Mouse (Mus musculus): Measurements from ENCODE around the gene Olfr1350. TPM values are rescaled to one million over a fixed set of nuclear protein-coding genes. Genes with fewer than 3 reads are reported as not detected.

Olfr1350 gene
- not detected for polyA plus RNA-seq (2014; fragmentation: Illumina TruSeq; extraction: RNeasy Lipid Tissue Mini Kit (QIAGEN cat#74804))

GRCm38 (mm10) chr7:6564541-6564940 lies at the start of gene Olfr1350:
TSS of gene Olfr1350 (plus strand) at chr7:6564841.

GRCm38 (mm10) chr7:6522850-6523249 lies 41.8 kb upstream of the Olfr1350 start, which contains the start of gene Olfr1349:
TSS of gene Olfr1349 (minus strand) at chr7:6522950.

Other genes with a start within 250 kb of the Olfr1350 start
- 18.5 TPM for gene Zfp583, start 233.6 kb upstream of the Olfr1350 start, polyA plus RNA-seq (2014; fragmentation: Illumina TruSeq; extraction: RNeasy Lipid Tissue Mini Kit (QIAGEN cat#74804))
- gene Gm3854, start 221.1 kb upstream of the Olfr1350 start, polyA plus RNA-seq (2014; fragmentation: Illumina TruSeq; extraction: RNeasy Lipid Tissue Mini Kit (QIAGEN cat#74804)): 1.7 TPM
- gene Zfp78, start 201.6 kb upstream of the Olfr1350 start, polyA plus RNA-seq (2014; fragmentation: Illumina TruSeq; extraction: RNeasy Lipid Tissue Mini Kit (QIAGEN cat#74804)): 7.6 TPM
- gene Zfp28, start 181.5 kb upstream of the Olfr1350 start, polyA plus RNA-seq (2014; fragmentation: Illumina TruSeq; extraction: RNeasy Lipid Tissue Mini Kit (QIAGEN cat#74804)): 10.3 TPM
- not detected for gene Smim17, start 166.1 kb upstream of the Olfr1350 start, polyA plus RNA-seq (2014; fragmentation: Illumina TruSeq; extraction: RNeasy Lipid Tissue Mini Kit (QIAGEN cat#74804))
- not detected for gene Gm20715, start 154.6 kb upstream of the Olfr1350 start, polyA plus RNA-seq (2014; fragmentation: Illumina TruSeq; extraction: RNeasy Lipid Tissue Mini Kit (QIAGEN cat#74804))
- not detected for gene Olfr1344, start 126.2 kb upstream of the Olfr1350 start, polyA plus RNA-seq (2014; fragmentation: Illumina TruSeq; extraction: RNeasy Lipid Tissue Mini Kit (QIAGEN cat#74804))
- not detected for gene Olfr1336, start 108.7 kb upstream of the Olfr1350 start, polyA plus RNA-seq (2014; fragmentation: Illumina TruSeq; extraction: RNeasy Lipid Tissue Mini Kit (QIAGEN cat#74804))
- not detected for gene Olfr1346, start 97.7 kb upstream of the Olfr1350 start, polyA plus RNA-seq (2014; fragmentation: Illumina TruSeq; extraction: RNeasy Lipid Tissue Mini Kit (QIAGEN cat#74804))
- gene Olfr5, start 77.9 kb upstream of the Olfr1350 start, polyA plus RNA-seq (2014; fragmentation: Illumina TruSeq; extraction: RNeasy Lipid Tissue Mini Kit (QIAGEN cat#74804)): not detected
- gene Olfr1347, start 65.1 kb upstream of the Olfr1350 start, polyA plus RNA-seq (2014; fragmentation: Illumina TruSeq; extraction: RNeasy Lipid Tissue Mini Kit (QIAGEN cat#74804)): not detected
- gene Olfr1348, start 56.1 kb upstream of the Olfr1350 start, polyA plus RNA-seq (2014; fragmentation: Illumina TruSeq; extraction: RNeasy Lipid Tissue Mini Kit (QIAGEN cat#74804)): not detected
- gene Olfr1349, start 41.9 kb upstream of the Olfr1350 start, polyA plus RNA-seq (2014; fragmentation: Illumina TruSeq; extraction: RNeasy Lipid Tissue Mini Kit (QIAGEN cat#74804)): not detected
- gene Zim1, start 131.6 kb downstream of the Olfr1350 start, polyA plus RNA-seq (2014; fragmentation: Illumina TruSeq; extraction: RNeasy Lipid Tissue Mini Kit (QIAGEN cat#74804)): 1.0 TPM
- 25.7 TPM for gene Peg3, start 165.6 kb downstream of the Olfr1350 start, polyA plus RNA-seq (2014; fragmentation: Illumina TruSeq; extraction: RNeasy Lipid Tissue Mini Kit (QIAGEN cat#74804))
- 1.3 TPM for gene Usp29, start 165.7 kb downstream of the Olfr1350 start, polyA plus RNA-seq (2014; fragmentation: Illumina TruSeq; extraction: RNeasy Lipid Tissue Mini Kit (QIAGEN cat#74804))